In the genomic region with DNA sequence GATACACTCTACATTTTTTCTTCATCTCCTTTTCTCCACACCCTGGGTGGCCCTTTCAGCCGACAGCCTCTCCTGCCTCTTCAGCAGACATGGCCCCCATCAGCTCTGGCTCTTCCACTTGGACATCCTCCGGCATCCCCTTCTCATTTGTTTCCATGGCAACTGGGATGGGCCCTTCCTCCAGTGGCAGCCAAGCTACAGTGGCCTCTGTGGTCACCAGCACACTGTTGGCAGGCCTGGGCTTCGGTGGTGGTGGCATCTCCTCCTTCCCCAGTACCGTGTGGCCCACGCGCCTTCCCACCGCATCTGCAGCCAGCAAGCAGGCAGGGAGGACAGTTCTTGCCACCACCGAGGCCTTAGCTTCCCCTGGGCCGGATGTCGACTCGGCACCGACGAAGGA, we compare ENCODE assay signal across 21 mouse cellular contexts.
DNase-seq lines count a peak whose midpoint lies in the region; ATAC-seq and TF ChIP-seq lines count a peak whose summit lies in the region.
"Had no signal": no experiment of that assay in that cellular context is flagged by ENCODE, and none has a peak within 500 bp of the region (broad histone marks: within the 10 kb centered on the region; RNA-seq: fewer than 3 reads in every experiment).

No protein-coding gene starts in this region.

- H3K9me3 ChIP-seq in hindbrain, embryonic 11.5 days (ENCODE audit: control insufficient read depth, low read length): no peaks in the 10 kb centered on the region
- no peaks in the 10 kb centered on the region for H3K9me3 ChIP-seq in hindbrain, embryonic 14.5 days (ENCODE audit: control insufficient read depth, low read length)
- no peaks in the 10 kb centered on the region for H3K9me3 ChIP-seq in forebrain, embryonic 11.5 days (ENCODE audit: control insufficient read depth, low read length)
- no peaks in the 10 kb centered on the region for H3K9me3 ChIP-seq in forebrain, embryonic 13.5 days (replicated peaks)
- H3K9me3 ChIP-seq in hindbrain, postnatal 0 days (ENCODE audit: low read length): no peaks in the 10 kb centered on the region
- H3K9me3 ChIP-seq: intestine, embryonic 15.5 days; kidney, embryonic 15.5 days; neural tube, embryonic 13.5 days had no signal

- no peak overlapping the region for H3K27ac ChIP-seq in hindbrain, embryonic 11.5 days (ENCODE audit: low read depth, low read length)
- no peak overlapping the region for H3K27ac ChIP-seq in hindbrain, embryonic 14.5 days
- no peak overlapping the region for H3K27ac ChIP-seq in forebrain, embryonic 11.5 days (ENCODE audit: low read depth, low read length)
- H3K27ac ChIP-seq in forebrain, embryonic 13.5 days: no peak overlapping the region
- no peak overlapping the region for H3K27ac ChIP-seq in hindbrain, postnatal 0 days
- H3K27ac ChIP-seq: intestine, embryonic 15.5 days; kidney, embryonic 15.5 days; neural tube, embryonic 13.5 days had no signal

- ATAC-seq in hindbrain, embryonic 11.5 days (ENCODE audit: low FRiP score): peak; percentile 51
- no peak for ATAC-seq in hindbrain, embryonic 14.5 days (ENCODE audit: low FRiP score)
- 0 out of 2 replicates have a peak, but pooled peaks have one; percentile 22 for ATAC-seq in forebrain, embryonic 11.5 days (replicated peaks; ENCODE audit: low FRiP score)
- peak; percentile 55; the same call in 1 of the 2 replicates for ATAC-seq in forebrain, embryonic 13.5 days
- ATAC-seq in hindbrain, postnatal 0 days: peak; percentile 64
- ATAC-seq: liver, postnatal 0 days had no signal

- WGBS in hindbrain, embryonic 11.5 days: 72% methylated on average over 13 of the region's 13 CpGs
- WGBS in hindbrain, embryonic 14.5 days: 69% methylated on average over 13 of the region's 13 CpGs
- 80% methylated on average over 13 of the region's 13 CpGs for WGBS in forebrain, embryonic 11.5 days
- 77% methylated on average over 13 of the region's 13 CpGs for WGBS in forebrain, embryonic 13.5 days
- 66% methylated on average over 13 of the region's 13 CpGs for WGBS in hindbrain, postnatal 0 days

- H3K9ac ChIP-seq in hindbrain, embryonic 11.5 days (ENCODE audit: low read depth, low read length): no peak overlapping the region
- no peak overlapping the region for H3K9ac ChIP-seq in hindbrain, embryonic 14.5 days
- no peak overlapping the region for H3K9ac ChIP-seq in forebrain, embryonic 11.5 days (ENCODE audit: low read length)
- no peak overlapping the region for H3K9ac ChIP-seq in forebrain, embryonic 13.5 days
- H3K9ac ChIP-seq in hindbrain, postnatal 0 days (replicated peaks; ENCODE audit: low read length): no peak overlapping the region
- H3K9ac ChIP-seq: intestine, embryonic 15.5 days; kidney, embryonic 15.5 days; liver, postnatal 0 days; neural tube, embryonic 13.5 days had no signal

- H3K4me1 ChIP-seq in hindbrain, embryonic 11.5 days (replicated peaks; ENCODE audit: control insufficient read depth, insufficient read depth, low read length): no peaks in the 10 kb centered on the region
- H3K4me1 ChIP-seq in hindbrain, embryonic 14.5 days (replicated peaks; ENCODE audit: control insufficient read depth, insufficient read depth, low read length): no peaks in the 10 kb centered on the region
- 0 out of 2 replicates have a peak, but pooled peaks cover 4% of the 10 kb centered on the region for H3K4me1 ChIP-seq in forebrain, embryonic 11.5 days (replicated peaks; ENCODE audit: control insufficient read depth, insufficient read depth, low read length)
- H3K4me1 ChIP-seq in forebrain, embryonic 13.5 days: peaks cover 6% of the 10 kb centered on the region; the same call in 1 of the 2 replicates
- H3K4me1 ChIP-seq in hindbrain, postnatal 0 days (ENCODE audit: insufficient read depth, low read length): no peaks in the 10 kb centered on the region
- H3K4me1 ChIP-seq: intestine, embryonic 15.5 days; kidney, embryonic 15.5 days; neural tube, embryonic 13.5 days had no signal

- H3K4me2 ChIP-seq in hindbrain, embryonic 11.5 days (replicated peaks; ENCODE audit: low read depth, low read length): no peak overlapping the region
- no peak overlapping the region for H3K4me2 ChIP-seq in hindbrain, embryonic 14.5 days (replicated peaks)
- no peak overlapping the region for H3K4me2 ChIP-seq in forebrain, embryonic 11.5 days (ENCODE audit: low read depth, low read length, severe bottlenecking)
- H3K4me2 ChIP-seq in forebrain, embryonic 13.5 days: no peak overlapping the region
- H3K4me2 ChIP-seq in hindbrain, postnatal 0 days (ENCODE audit: low read depth, low read length): no peak overlapping the region
- H3K4me2 ChIP-seq: intestine, embryonic 15.5 days; kidney, embryonic 15.5 days; neural tube, embryonic 13.5 days had no signal

- TF ChIP-seq CTCF in hindbrain, postnatal 0 days (IDR thresholded peaks at IDR 0.05; ENCODE audit: low read depth): no peak

- DNase-seq in hindbrain, embryonic 11.5 days (ENCODE audit: low spot score): no peak
- no peak for DNase-seq in hindbrain, embryonic 14.5 days (ENCODE audit: low spot score)
- no peak for DNase-seq in forebrain, embryonic 11.5 days (ENCODE audit: low spot score)
- peak; percentile 44 for DNase-seq in hindbrain, postnatal 0 days (ENCODE audit: low spot score)
- no peak for DNase-seq in thymus, postnatal 14 days
- DNase-seq in left cerebral cortex, adult 9 months (ENCODE audit: low spot score in 2 of 2): no peak
- no peak for DNase-seq in kidney, adult 8-10 months
- DNase-seq: cerebellum, adult 9-11 months; embryo, embryonic 11 days; gastrocnemius, postnatal 10 days; heart, adult 11 months; heart, postnatal 36 days; liver, postnatal 0 days; lung, postnatal 14 days; right cerebral cortex, postnatal 14 days; spleen, adult 18-20 months; thymus, adult 18-20 months had no signal

- H3K36me3 ChIP-seq in hindbrain, embryonic 11.5 days (ENCODE audit: control insufficient read depth, insufficient read depth, low read length): no peaks in the 10 kb centered on the region
- 0 out of 2 replicates have a peak, but pooled peaks cover under 1% of the 10 kb centered on the region for H3K36me3 ChIP-seq in hindbrain, embryonic 14.5 days (replicated peaks; ENCODE audit: control insufficient read depth, insufficient read depth)
- H3K36me3 ChIP-seq in forebrain, embryonic 11.5 days (ENCODE audit: control insufficient read depth, insufficient read depth, low read length): no peaks in the 10 kb centered on the region
- no peaks in the 10 kb centered on the region; the same call in 1 of the 2 replicates for H3K36me3 ChIP-seq in forebrain, embryonic 13.5 days (ENCODE audit: poor library complexity, severe bottlenecking)
- H3K36me3 ChIP-seq in hindbrain, postnatal 0 days (ENCODE audit: insufficient read depth, low read length): no peaks in the 10 kb centered on the region
- H3K36me3 ChIP-seq: intestine, embryonic 15.5 days; neural tube, embryonic 13.5 days had no signal

- H3K4me3 ChIP-seq in hindbrain, embryonic 11.5 days (ENCODE audit: low read depth, low read length): no peak overlapping the region
- no peak overlapping the region for H3K4me3 ChIP-seq in hindbrain, embryonic 14.5 days (replicated peaks; ENCODE audit: low read length)
- no peak overlapping the region for H3K4me3 ChIP-seq in forebrain, embryonic 11.5 days (ENCODE audit: low read depth, low read length)
- H3K4me3 ChIP-seq in forebrain, embryonic 13.5 days: no peak overlapping the region
- H3K4me3 ChIP-seq in hindbrain, postnatal 0 days (ENCODE audit: low read length): no peak overlapping the region
- H3K4me3 ChIP-seq: intestine, embryonic 15.5 days; kidney, embryonic 15.5 days; neural tube, embryonic 13.5 days had no signal

- no peaks in the 10 kb centered on the region for H3K27me3 ChIP-seq in hindbrain, embryonic 11.5 days (ENCODE audit: control insufficient read depth, insufficient read depth, low read length)
- H3K27me3 ChIP-seq in hindbrain, embryonic 14.5 days (ENCODE audit: control insufficient read depth, insufficient read depth, low read length): no peaks in the 10 kb centered on the region
- no peaks in the 10 kb centered on the region for H3K27me3 ChIP-seq in forebrain, embryonic 11.5 days (ENCODE audit: control insufficient read depth, insufficient read depth, low read length)
- 0 out of 2 replicates have a peak, but pooled peaks cover 5% of the 10 kb centered on the region for H3K27me3 ChIP-seq in forebrain, embryonic 13.5 days
- no peaks in the 10 kb centered on the region for H3K27me3 ChIP-seq in hindbrain, postnatal 0 days (ENCODE audit: insufficient read depth, low read length)
- H3K27me3 ChIP-seq: intestine, embryonic 15.5 days; kidney, embryonic 15.5 days; neural tube, embryonic 13.5 days had no signal
